ENCODE assay signal across 9 mouse cellular contexts in the genomic region with DNA sequence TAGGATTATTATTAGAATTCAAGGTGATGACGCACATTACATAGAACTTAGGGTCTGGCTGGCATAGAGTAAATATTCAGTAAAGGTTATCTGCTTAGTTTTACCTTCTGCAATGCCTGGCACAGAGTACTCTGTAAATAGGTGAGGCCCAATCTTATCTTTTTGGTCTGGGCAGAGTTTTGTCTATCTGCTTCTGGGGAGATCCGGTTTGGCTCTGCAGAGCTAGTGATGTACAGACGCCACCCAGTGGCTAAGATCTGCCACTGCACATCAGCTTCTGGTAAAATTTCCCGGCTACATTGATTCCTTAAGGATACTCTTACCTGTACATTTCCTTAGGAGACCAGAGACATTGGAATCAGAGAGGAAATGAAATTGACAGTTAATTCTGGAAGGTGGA. TPM values are rescaled to one million over a fixed set of nuclear protein-coding genes. Genes with fewer than 3 reads are reported as not detected.
DNase-seq lines count a peak whose midpoint lies in the region; ATAC-seq and TF ChIP-seq lines count a peak whose summit lies in the region.
"Had no signal": no experiment of that assay in that cellular context is flagged by ENCODE, and none has a peak within 500 bp of the region (broad histone marks: within the 10 kb centered on the region; RNA-seq: fewer than 3 reads in every experiment).

No protein-coding gene starts in this region.

- ATAC-seq in hindbrain, postnatal 0 days = no peak

- 23% methylated on average over 4 of the region's 4 CpGs for WGBS in hindbrain, postnatal 0 days
- 30% methylated on average over 4 of the region's 4 CpGs for WGBS in limb, embryonic 10.5 days

- DNase-seq in adrenal gland, adult (ENCODE audit: inconsistent age in 2 of 2, low spot score in 1 of 2) = peak; percentile 31 to 79
- no peak for DNase-seq in adrenal gland, postnatal 4 days (ENCODE audit: low spot score in 2 of 2)
- DNase-seq in ovary, postnatal 36 days (ENCODE audit: low spot score) = peak; percentile 25
- no peak for DNase-seq in ovary, adult 18-20 months (ENCODE audit: low spot score)
- DNase-seq in cerebellum, adult 9-11 months = peak; percentile 15
- DNase-seq in hindbrain, postnatal 0 days (ENCODE audit: low spot score) = peak; percentile 80
- DNase-seq in limb, embryonic 10.5 days (ENCODE audit: low spot score) = peak; percentile 36
- DNase-seq in right cerebral cortex, postnatal 14 days = peak; percentile 61

- H3K27ac ChIP-seq in hindbrain, postnatal 0 days = no peak overlapping the region
- no peak overlapping the region for H3K27ac ChIP-seq in limb, embryonic 10.5 days
- H3K27ac ChIP-seq: limb, embryonic 13.5 days had no signal

- no peaks in the 10 kb centered on the region for H3K4me1 ChIP-seq in hindbrain, postnatal 0 days (ENCODE audit: insufficient read depth, low read length)
- H3K4me1 ChIP-seq in limb, embryonic 10.5 days = no peaks in the 10 kb centered on the region
- H3K4me1 ChIP-seq: limb, embryonic 13.5 days had no signal

- no peak overlapping the region for H3K9ac ChIP-seq in hindbrain, postnatal 0 days (replicated peaks; ENCODE audit: low read length)
- H3K9ac ChIP-seq: limb, embryonic 13.5 days had no signal

- no peaks in the 10 kb centered on the region for H3K27me3 ChIP-seq in hindbrain, postnatal 0 days (ENCODE audit: insufficient read depth, low read length)
- H3K27me3 ChIP-seq in limb, embryonic 10.5 days (ENCODE audit: low read depth, poor library complexity, severe bottlenecking) = no peaks in the 10 kb centered on the region

- no peak overlapping the region for H3K4me2 ChIP-seq in hindbrain, postnatal 0 days (ENCODE audit: low read depth, low read length)
- H3K4me2 ChIP-seq: limb, embryonic 13.5 days had no signal

- no peaks in the 10 kb centered on the region for H3K9me3 ChIP-seq in hindbrain, postnatal 0 days (ENCODE audit: low read length)
- no peaks in the 10 kb centered on the region for H3K9me3 ChIP-seq in limb, embryonic 10.5 days (replicated peaks)
- H3K9me3 ChIP-seq: limb, embryonic 13.5 days had no signal

- TF ChIP-seq CTCF in hindbrain, postnatal 0 days (IDR thresholded peaks at IDR 0.05; ENCODE audit: low read depth) = peak; percentile 78

- no peaks in the 10 kb centered on the region for H3K36me3 ChIP-seq in hindbrain, postnatal 0 days (ENCODE audit: insufficient read depth, low read length)
- no peaks in the 10 kb centered on the region for H3K36me3 ChIP-seq in limb, embryonic 10.5 days
- H3K36me3 ChIP-seq: limb, embryonic 13.5 days had no signal

- no peak overlapping the region for H3K4me3 ChIP-seq in hindbrain, postnatal 0 days (ENCODE audit: low read length)
- no peak overlapping the region for H3K4me3 ChIP-seq in limb, embryonic 10.5 days
- H3K4me3 ChIP-seq: limb, embryonic 13.5 days had no signal

RNA-seq across cellular contexts. Expression of gene Art2b, which starts 35.0 kb away (rescaled TPM):
- under 1 TPM in 1 of 2 experiments, not detected in 1; 0.11 TPM for total RNA-seq in adrenal gland, postnatal 4 days (2021)
- not detected in 2 replicates for total RNA-seq in hindbrain, postnatal 0 days (2014; rRNA removed)
- polyA plus RNA-seq in hindbrain, postnatal 0 days (2015; fragmentation: Nextera tagmentation; extraction: Ambion mirVana) = not detected in 2 replicates
- not detected in 2 replicates for polyA plus RNA-seq in limb, embryonic 10.5 days (2016; fragmentation: Nextera tagmentation; extraction: Ambion mirVana)
- polyA plus RNA-seq: limb, embryonic 13.5 days had no signal

RNA-seq across cellular contexts. Expression of gene Clpb, which starts 43.1 kb away (rescaled TPM):
- total RNA-seq in adrenal gland, postnatal 4 days (2021) = 10 to 100 TPM; 47.3 to 51.0 TPM
- 42.8 and 67.4 TPM in 2 replicates for total RNA-seq in hindbrain, postnatal 0 days (2014; rRNA removed)
- polyA plus RNA-seq in hindbrain, postnatal 0 days (2015; fragmentation: Nextera tagmentation; extraction: Ambion mirVana) = 36.5 and 36.6 TPM in 2 replicates
- 55.3 and 62.7 TPM in 2 replicates for polyA plus RNA-seq in limb, embryonic 10.5 days (2016; fragmentation: Nextera tagmentation; extraction: Ambion mirVana)

Comparison
In these comparisons a context has a peak if more than half of its experiments do, and no peak if none do; other contexts are left out.
1. DNase-seq: peak in adrenal gland, adult (2 of 2), ovary, postnatal 36 days (single experiment), cerebellum, adult 9-11 months (single experiment), hindbrain, postnatal 0 days (single experiment), limb, embryonic 10.5 days (single experiment) and right cerebral cortex, postnatal 14 days (single experiment); none in adrenal gland, postnatal 4 days (0 of 2) and ovary, adult 18-20 months (single experiment).